Mouse (Mus musculus): Measurements from ENCODE around the gene Cbfb.

Gene Cbfb

DNA sequence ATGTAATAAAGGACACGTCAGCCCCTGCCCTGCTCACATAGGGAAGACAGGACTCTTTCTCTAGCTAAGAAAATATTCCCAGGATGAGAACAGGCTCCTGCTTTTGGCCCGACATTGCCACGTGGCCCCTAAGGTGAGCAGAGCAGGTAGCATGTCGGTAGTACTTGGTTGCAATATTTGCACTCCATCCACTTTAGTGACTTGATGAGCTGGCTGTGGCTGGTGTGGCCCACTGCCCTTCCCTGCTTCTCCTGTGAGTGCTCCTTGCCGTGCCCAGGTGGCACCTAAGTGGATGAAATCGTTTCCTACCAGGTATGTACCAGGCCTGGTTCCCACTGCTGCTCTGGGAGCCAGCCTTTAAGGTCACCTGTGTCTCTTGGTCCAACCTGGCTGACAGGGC, 81.5 kb downstream of the Cbfb start:
- DNase-seq (ENCODE audit: low spot score) = no peak

- no peak for DNase-seq (ENCODE audit: low spot score)
These were observed 82.4 kb downstream of the Cbfb start for GRCm38 (mm10) chr8:105252680-105253537.

DNA sequence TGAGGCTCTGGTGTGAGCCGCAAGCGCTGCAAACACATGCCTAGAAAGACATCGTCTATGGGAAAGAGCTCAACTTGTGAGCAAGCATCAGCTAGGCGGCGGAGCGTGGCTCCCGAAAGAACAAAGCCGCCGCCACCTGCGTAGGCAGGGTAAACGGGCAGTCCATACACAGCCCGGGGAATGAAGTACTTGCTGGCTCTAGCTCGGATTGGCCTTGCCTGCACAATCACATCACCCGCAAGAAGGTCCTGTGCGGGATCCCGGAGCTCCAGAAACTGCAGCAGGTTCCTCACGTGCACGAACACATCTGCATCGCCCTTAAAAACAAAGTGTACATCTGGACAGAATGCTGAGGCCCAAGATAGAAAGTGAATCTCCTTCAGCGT, 83.3 kb downstream of the Cbfb start:
- DNase-seq (ENCODE audit: low spot score) = no peak

DNA sequence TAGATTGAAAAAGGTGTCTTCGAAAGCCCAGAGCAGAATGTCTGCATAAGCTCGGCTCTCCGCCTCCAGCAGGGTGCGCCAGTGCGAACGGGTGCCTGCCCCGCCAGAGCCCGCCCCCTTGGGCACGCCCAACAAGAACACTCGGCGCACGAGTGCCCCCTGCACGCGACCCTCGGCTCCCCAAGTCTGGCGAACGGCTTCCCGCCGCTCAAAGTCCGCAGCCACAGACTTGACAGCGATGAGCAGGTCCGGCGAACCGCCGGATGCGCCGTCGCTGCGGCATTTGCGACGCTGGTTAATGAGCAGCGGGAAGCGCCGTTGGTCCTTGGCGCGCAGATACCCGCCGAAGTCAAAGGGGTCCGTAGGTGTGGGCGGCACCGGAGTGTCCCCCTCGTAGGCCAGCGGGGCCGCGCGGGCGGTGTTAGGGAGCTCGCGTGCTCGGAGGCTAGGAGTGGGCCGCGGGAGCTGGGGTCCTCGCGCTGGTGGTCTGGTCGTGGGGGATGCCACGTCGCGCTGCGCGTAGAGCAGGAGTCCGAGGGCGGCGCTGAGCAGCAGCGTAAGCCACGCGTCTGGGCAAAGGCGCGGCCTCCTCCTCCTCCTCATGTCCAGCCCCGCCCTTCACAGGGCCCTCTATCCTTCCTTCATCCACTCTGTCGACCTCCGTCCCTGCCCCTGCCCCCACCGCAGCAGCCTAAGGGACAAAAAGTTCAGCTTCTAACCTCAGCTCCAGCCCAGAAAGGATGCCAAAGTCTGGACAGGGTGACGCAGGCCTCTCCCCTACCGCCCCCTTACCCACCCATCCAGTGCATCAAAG, 83.9 kb downstream of the Cbfb start:
- peak; percentile 97 for DNase-seq (ENCODE audit: low spot score)

DNA sequence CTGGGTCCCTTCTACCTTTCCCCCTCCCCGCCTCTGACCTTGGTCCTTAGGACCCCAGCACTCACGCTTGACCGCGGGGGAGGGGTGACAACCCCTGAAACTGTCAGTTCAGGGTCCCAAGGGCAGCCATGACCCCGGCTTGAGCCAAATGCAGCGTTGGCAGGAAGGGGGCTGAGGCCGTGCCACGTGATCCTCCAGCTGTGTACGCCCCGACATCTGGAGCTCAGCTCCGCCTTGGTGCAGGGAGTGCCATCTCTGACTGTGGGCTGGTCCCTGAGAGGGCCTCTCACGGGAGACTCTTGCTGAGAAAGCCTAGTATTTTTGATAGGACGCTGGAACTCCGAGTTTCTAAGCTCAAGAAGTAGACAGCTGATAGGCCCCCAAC, 84.5 kb downstream of the Cbfb start, which contains the start of gene B3gnt9:
B3gnt9 (minus strand) TSS at position 188 of the 385 bp plus-strand sequence.
- DNase-seq (ENCODE audit: low spot score) = peak; percentile 83

DNA sequence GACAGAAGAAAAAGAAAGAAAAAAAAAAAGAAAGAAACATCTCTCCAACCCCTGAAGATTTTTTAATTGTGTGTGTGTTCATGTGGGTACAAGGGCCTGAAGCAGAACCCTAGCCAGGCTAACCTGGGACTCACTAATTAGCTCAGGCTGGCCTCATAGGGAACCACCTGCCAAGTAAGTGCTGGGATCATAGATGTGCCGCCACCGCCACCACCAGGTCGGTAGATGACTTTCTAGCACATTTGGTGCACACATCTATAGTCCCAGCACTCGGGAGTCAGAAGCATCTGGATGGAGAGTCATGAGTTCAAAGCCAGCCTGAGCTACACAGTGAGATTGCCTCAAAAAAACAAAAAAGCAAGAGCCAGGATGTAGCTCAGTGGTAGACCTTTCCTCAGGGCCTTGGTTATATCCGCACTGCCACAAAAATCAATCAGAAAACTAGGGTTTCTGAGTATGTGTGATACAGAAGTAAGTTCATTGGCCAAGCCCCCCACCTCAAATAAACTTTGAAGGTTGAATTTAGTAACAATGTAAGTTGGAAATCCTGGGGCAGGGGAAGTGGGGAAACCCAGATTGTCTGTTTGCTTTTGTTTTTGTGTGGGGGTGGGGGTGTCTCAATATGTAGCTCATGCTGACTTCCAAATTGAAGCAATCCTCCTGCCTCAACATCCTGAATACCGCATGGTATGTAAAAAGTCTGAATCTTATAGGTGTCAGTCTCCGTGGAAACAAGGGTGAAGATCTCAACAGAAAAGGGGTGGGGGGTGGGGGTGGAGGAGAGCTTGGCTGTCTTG, 87.0 kb downstream of the Cbfb start:
- DNase-seq (ENCODE audit: low spot score) = peak; percentile 30

GRCm38 (mm10) chr8:105258911-105259720, 88.6 kb downstream of the Cbfb start:
- DNase-seq (ENCODE audit: low spot score) = peak; percentile 55

DNA sequence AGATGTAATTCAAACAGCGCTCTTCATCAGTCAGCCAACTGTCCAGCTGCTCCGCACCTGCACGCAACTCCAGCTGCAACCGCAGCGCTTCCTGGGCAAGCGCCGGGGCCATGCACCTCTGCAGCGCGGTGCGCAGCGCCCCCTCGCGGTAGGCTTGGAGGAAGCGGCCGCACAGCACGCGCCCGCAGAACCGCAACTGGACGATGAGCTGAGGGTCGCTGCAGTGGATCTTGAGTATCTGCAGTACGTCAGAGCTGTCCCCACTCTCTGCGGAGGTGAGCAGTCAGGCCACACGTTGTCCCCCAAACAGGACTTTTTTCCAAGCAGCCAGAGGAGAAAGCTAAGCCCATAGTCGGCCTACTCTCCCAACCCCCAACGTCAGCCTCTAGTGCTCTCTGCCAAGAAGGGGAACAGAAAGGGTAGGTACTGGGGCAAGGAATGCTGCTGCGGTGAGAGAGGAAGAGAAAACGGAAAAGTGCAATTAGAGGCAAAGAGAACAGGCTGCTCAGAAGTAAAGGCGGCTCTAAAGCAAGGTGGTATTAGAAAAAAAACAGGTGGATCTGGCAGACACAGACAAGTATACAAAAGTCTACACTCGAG, 89.3 kb downstream of the Cbfb start:
- peak; percentile 93 for DNase-seq (ENCODE audit: low spot score)

- DNase-seq (ENCODE audit: low spot score) = peak; percentile 37
These were observed 90.1 kb downstream of the Cbfb start for GRCm38 (mm10) chr8:105260371-105261099.

- DNase-seq (ENCODE audit: low spot score) = peak; percentile 38
These were observed 91.0 kb downstream of the Cbfb start for GRCm38 (mm10) chr8:105261326-105261980.

GRCm38 (mm10) chr8:105263244-105263912, 92.9 kb downstream of the Cbfb start:
- DNase-seq (ENCODE audit: low spot score) = peak; percentile 30

- peak; percentile 74 for DNase-seq (ENCODE audit: low spot score)
These were observed 93.8 kb downstream of the Cbfb start, which contains the start of the genes Tradd and Fbxl8 for GRCm38 (mm10) chr8:105264024-105264982. Gene Tradd (minus strand): TSS chr8:105264609. Gene Fbxl8 (plus strand): TSS chr8:105264648.

DNA sequence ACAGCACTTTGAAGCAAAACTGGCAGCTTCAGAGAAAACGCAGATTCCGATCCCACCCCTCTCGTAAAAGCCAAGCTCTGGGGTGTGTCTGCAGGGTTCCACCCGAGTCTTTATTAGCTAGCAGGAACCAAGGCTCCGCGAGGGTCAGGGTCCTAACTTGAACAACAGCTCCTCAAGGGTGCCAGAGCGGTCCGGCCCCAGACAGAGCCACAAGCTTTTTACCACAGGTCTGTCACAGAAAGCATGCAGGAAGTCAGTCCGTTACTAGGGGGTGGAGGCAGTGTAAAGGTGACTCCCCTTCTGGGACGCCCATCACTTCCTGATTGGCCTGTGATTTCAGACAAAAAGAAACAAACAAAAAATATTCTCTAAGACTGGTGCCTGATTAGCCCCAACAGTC, 94.7 kb downstream of the Cbfb start:
- no peak for DNase-seq (ENCODE audit: low spot score)

DNA sequence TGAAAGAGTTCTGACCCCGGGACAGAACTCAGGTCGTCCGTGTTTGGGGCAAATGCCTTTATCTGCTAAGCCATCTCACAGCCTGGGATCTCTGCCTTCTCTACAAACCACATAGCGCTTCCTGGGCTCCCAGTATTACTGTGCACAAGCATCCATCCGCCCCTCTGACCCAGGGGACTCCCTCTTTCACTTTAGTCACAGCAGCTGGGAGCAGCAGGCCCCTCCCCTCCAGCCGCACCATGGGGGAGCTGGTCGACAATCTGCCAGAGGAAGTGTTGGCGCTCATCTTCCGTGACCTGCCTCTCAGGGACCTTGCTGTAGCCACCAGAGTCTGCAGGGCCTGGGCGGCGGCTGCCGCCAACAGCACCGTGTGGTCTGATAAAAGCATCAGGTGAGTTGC, 96.3 kb downstream of the Cbfb start:
- DNase-seq (ENCODE audit: low spot score) = no peak
